Mouse (Mus musculus) CD4-positive, CD25-positive, alpha-beta regulatory T cell, adult 2 months (primary cell): ENCODE results near the gene Prr22.
A peak's percentile ranks its signal among the peaks of the same experiment; 100 is the strongest.

Experiments used
- DNase-seq: peaks from one replicate; pipeline ENCODE4 v3.0.0-alpha.2; 2012; ENCODE audit warnings: low read depth, low spot score

Prr22 gene

DNA sequence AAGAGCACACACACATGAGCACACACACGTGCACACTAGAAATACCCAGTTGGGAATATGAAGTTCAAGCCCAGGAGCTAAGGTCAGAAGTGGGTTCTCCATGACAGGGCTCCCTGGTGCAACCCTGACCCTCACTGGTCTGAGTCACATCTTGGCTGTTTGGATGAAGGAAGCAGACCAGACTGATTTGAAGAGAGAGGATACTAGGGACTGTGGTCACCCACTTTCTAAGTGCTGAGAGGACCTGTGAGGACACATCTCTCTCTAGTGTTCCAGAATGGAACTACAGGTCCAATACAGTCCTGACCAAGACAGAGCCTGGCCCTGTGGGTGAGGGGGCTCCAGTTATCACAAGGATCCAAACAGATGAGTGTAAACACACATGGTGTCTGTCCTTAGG lies 35.7 kb downstream of the Prr22 start:
- DNase-seq, result no peak

DNA sequence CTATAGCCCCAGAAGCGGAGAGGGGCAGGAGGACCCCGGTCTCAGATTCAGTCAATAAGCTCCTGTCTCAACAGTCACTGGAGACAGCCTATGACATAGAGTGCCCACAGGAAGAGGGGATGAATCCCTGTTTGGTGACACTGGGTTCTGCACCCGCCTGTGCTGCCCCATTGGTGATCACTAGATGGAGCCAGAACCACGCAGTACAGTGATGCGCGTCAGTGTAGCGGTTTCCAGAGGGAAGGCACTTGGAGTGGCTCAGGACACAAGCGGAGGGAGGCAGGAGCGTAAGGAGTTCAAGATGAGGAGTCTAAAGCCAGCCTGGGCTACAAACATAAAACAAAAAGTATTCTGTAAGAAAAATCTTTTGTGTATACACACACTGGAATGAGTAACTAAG lies 38.5 kb downstream of the Prr22 start:
- DNase-seq, result peak; percentile 77

DNA sequence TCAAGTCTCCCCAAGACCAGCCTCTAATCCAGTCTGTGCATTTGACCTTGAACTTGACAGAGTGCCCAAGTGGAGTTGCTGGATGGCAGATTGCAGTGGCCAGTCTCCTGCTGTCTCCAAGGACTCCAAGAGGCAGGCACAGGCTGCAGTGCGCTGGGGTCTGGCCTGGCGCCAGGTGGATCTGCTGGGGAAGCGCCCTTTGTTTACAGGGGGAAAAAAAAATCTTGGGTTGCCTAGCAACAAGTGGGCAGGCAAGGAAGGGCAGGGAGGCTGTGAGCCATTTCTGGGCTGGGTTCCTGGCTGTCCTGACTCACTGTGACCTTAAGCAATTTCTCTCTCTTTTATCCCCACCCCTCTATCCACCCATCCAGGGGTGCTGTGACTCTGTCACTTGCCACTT lies 40.2 kb downstream of the Prr22 start:
- DNase-seq, result no peak

DNA sequence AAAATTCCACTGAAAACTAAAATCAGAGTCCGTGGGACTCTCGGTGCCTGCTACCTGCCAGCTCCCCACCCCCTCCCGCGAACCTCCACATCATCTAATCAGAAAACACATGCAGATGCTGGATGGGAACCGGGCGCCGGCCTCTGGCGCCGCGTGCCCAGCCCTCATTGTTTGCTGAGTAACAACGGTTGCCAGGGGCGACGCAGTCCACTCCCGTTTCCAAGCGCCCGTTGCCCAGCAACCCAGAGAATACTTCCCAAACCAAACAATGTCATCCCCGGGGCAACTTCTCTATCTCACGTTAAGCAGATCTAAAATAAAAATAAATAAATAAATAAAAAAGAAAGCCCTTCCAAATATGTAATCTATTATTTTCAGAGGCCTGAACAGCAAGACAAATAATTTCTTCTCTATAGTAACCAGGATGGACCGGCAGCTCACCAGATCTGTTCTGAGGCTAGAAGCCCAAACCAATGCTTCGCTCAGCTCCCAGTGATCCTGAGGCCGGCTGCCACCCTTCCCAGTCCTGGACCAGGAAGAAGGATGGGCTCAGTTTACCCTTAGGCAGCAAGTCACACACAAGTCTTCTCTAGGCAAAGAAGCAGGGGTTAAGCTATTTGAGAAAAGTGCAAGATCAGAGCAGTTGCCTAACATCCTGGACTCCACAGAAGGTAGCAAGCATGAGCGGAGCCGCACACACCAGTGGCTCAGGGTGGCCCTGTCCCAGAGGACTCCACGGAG lies 44.4 kb downstream of the Prr22 start:
- peak; percentile 57 for DNase-seq

DNA sequence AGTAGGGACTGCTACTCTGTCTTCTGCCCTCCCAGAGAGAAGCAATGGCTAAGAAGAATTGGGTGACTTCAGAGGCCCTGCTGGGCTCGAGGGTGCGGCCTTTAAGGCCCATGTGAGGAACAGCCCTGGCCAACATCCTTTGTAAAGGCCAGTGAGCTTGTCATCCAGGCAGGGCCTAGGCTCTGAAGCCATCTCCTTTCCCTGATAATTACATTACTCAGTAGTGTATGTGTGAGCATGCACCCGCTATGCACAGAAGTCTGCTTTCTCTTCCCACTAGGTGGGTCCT lies 45.0 kb downstream of the Prr22 start:
- no peak for DNase-seq

DNA sequence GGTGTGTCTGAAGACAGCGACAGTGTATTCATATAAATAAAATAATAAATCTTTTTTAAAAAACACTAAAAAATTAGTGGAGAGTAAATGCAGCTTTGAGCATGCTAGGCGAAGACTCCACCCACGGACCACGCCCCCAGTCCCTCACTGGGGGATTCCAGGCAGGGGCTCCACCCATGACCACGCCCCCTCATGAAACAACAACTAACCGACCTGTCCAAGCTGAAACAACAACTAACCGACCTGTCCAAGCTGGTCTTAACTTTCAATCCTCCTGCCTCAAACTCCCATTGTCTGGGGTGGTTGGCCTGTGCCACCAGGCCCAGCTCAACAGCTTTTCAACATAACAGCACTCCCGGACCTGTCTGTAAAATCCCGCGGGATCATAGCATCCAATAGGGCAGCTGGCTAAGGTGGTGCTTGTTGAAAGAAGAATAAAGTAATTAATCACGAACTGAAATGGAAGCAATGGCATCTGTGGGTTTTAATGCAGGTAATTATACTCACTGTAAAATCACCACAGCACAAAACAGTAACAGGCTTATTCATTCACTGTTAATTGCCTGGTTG lies 48.1 kb downstream of the Prr22 start:
- peak; percentile 32 for DNase-seq

DNA sequence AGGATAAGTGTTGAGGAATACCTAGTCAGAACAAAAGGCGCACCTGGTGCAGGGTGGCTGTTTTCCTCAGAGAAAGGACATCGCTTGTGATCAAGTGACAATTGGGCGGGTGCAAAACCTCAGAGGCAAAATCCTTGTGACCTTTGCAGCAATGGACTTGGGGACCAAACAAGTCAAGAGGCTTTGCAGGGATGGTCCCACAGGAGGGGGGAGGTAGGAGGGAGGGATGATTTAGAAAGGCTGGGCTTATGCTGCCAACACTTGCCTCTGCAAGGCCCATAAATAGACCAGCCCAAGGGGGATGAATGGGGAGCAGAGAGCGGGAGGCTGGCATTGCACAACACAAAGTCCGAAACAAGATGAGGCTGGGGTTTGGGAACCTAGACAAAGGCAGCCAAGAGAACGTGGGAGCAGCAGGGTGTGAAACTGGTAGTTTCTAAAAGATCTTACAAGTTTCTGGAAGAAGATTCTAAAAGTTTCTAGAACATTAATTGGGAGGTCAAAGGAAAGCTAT lies 49.0 kb downstream of the Prr22 start:
- DNase-seq, result no peak

DNA sequence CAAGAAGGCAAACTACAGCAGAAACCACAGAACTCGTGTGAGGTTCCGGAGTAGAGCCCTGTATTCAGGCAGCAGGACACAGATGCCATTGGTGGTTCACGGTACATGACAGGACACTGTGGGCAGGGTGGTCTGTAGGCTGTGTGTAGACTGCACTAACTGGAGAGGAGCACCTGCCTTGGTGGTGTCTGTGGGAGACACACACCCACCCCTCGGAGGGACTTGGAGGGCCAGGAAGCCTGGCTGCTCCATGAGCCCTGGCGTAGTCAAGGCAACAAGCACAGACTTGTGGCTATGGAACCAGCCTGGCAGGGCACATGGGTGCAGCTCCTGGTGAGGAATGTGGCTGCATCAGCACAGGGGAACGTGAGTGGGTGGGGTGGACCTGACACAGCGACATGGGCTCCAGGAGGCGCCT lies 49.7 kb downstream of the Prr22 start:
- peak; percentile 65 for DNase-seq
